Mouse (Mus musculus) stomach, embryonic 15.5 days (tissue): Measurements from ENCODE around the gene C7. TPM values are rescaled to one million over a fixed set of nuclear protein-coding genes. Genes with fewer than 3 reads are reported as not detected.

Source experiments
- polyA plus RNA-seq: library from polyadenylated mRNA; unstranded; fragments of >200 nt; fragmentation: Nextera tagmentation; extraction: Ambion mirVana; gene quantifications from 2 replicates; pipeline ENCODE4 v1.2.1, GENCODE M21; 2015

The C7 gene
- polyA plus RNA-seq, 1 experiment from 2014 or later: not detected

Other genes with a start within 250 kb of the C7 start
- gene Mroh2b, start 165.0 kb downstream of the C7 start, polyA plus RNA-seq: not detected in 2 replicates
- 1.6 and 1.9 TPM in 2 replicates for gene Card6, start 44.8 kb upstream of the C7 start, polyA plus RNA-seq
- gene Rpl37, start 52.9 kb upstream of the C7 start, polyA plus RNA-seq: 511 and 526 TPM in 2 replicates
- 19.9 and 21.5 TPM in 2 replicates for gene Prkaa1, start 80.1 kb upstream of the C7 start, polyA plus RNA-seq
- 36.5 and 37.8 TPM in 2 replicates for gene Ttc33, start 121.8 kb upstream of the C7 start, polyA plus RNA-seq
- 5.0 and 6.1 TPM in 2 replicates for gene Ptger4, start 180.4 kb upstream of the C7 start, polyA plus RNA-seq